Mouse (Mus musculus) embryonic facial prominence, embryonic 10.5 days (tissue): ENCODE results near the gene Fancc. TPM values are rescaled to one million over a fixed set of nuclear protein-coding genes. Genes with fewer than 3 reads are reported as not detected.

ENCODE experiments used
- DNase-seq: peaks from one replicate; pipeline ENCODE4 v3.0.0-alpha.2; 2017; ENCODE audit warnings: low spot score
- H3K27ac ChIP-seq: fragments of 300-500 bp; sonication (generic); replicated peaks from 2 replicates; pipeline ENCODE4 v1.5.1; 2016; ENCODE audit warnings: mild to moderate bottlenecking
- H3K27me3 ChIP-seq: fragments of 300-500 bp; sonication (generic); replicated peaks from 2 replicates; pipeline ENCODE4 v1.6.1; 2016; ENCODE audit warnings: low read depth, mild to moderate bottlenecking; ENCODE audit not compliant: poor library complexity, severe bottlenecking
- H3K36me3 ChIP-seq: fragments of 300-500 bp; sonication (generic); replicated peaks from 2 replicates; pipeline ENCODE4 v1.6.1; 2016; ENCODE audit warnings: mild to moderate bottlenecking, moderate library complexity
- H3K4me1 ChIP-seq: fragments of 300-500 bp; sonication (generic); 2 replicates; pipeline ENCODE4 v1.6.1; 2016
- H3K4me3 ChIP-seq: fragments of 300-500 bp; sonication (generic); 2 replicates; pipeline ENCODE4 v1.5.1; 2016; ENCODE audit warnings: mild to moderate bottlenecking, moderate library complexity
- H3K9me3 ChIP-seq: fragments of 300-500 bp; sonication (generic); 2 replicates; pipeline ENCODE4 v1.6.1; 2016; ENCODE audit warnings: mild to moderate bottlenecking
- WGBS: fragments of 180-500 bp; shearing (Covaris S2); methylation state at CpG from one replicate; pipeline ENCODE4 v1.1.7; 2016; 5-methylcytosine and 5-hydroxymethylcytosine counted together
- polyA plus RNA-seq: library from polyadenylated mRNA; unstranded; fragments of >200 nt; fragmentation: Nextera tagmentation; extraction: Ambion mirVana; gene quantifications from 2 replicates; pipeline ENCODE4 v1.2.1, GENCODE M21; 2016

Gene Fancc
- polyA plus RNA-seq, 1 experiment from 2014 or later: 25.3 TPM

GRCm38 (mm10) chr13:63247041-63247440, 250.0 kb downstream of the Fancc start:
- Histone ChIP-seq H3K4me3 (no peak overlapping the region), H3K9me3 (no peaks in the 10 kb centered on the region), H3K27ac (no peak overlapping the region), H3K4me1 (peaks cover 61% of the 10 kb centered on the region), H3K36me3 (peaks cover 41% of the 10 kb centered on the region), H3K27me3 (no peaks in the 10 kb centered on the region)
- 81% methylated on average over 7 of the region's 7 CpGs for WGBS
- DNase-seq: no peak

DNA sequence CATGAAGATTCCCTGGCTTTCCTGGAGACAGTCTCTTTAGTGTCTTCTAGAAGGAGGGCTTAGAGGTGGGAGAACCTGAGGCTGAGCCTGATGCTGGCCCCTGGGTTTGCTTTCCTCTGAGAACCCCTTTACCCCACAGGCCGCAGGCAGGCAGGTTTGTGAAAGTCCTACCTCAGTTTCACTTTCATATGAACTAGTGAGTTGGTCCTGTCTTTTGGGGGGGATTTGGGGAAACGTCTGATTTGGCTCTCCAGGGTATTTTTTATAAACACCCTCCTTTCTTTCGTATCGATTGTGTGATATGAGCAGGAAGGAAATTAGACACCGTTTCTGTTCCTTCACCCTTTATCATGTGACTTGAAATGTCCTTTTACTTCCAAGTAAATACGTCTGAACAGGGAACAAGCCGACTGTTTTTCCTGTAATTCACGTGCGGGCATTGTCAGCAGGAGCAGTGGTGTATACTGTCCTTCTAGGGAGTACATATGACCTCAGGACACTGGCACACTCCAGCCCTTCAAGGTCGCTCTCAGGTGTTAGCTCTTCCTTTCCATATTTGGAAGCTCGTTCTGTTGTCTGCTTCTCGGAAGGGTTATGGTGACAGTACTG, 250.6 kb downstream of the Fancc start:
- Histone ChIP-seq H3K27ac (no peak overlapping the region), H3K36me3 (peaks cover 41% of the 10 kb centered on the region), H3K9me3 (no peaks in the 10 kb centered on the region), H3K4me3 (no peak overlapping the region), H3K4me1 (peaks cover 66% of the 10 kb centered on the region), H3K27me3 (no peaks in the 10 kb centered on the region)
- DNase-seq: no peak
- WGBS: 80% methylated on average over 12 of the region's 12 CpGs

GRCm38 (mm10) chr13:63245812-63246211, 251.3 kb downstream of the Fancc start:
- H3K27me3 ChIP-seq: 0 out of 2 replicates have a peak, but pooled peaks cover 1% of the 10 kb centered on the region
- no peak overlapping the region for H3K27ac ChIP-seq
- H3K4me1 ChIP-seq: peaks cover 66% of the 10 kb centered on the region
- peaks cover 41% of the 10 kb centered on the region for H3K36me3 ChIP-seq
- 78% methylated on average over 4 of the region's 4 CpGs for WGBS
- no peak overlapping the region for H3K4me3 ChIP-seq
- DNase-seq: no peak
- H3K9me3 ChIP-seq: no peaks in the 10 kb centered on the region

DNA sequence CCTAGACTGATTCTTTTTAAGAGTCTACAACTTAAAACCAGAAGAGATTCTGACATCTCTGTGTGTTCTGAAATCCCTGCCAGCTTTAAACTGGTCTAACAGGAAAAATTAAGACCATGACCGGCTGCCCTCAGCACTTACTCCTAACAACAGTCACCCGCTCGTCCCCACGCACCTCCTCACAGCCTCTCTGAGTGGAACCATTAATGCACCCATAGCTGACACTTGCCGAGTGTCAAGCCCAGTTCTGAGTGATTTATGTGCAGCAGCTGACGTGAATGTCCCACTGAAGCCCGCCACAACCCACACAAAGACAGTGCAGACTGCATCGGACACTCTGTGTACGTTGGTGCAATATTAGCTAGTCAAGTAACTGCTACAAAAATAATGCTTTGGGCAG, 251.9 kb downstream of the Fancc start:
- Histone ChIP-seq H3K36me3 (peaks cover 37% of the 10 kb centered on the region), H3K4me1 (peaks cover 67% of the 10 kb centered on the region), H3K27ac (no peak overlapping the region), H3K4me3 (no peak overlapping the region), H3K27me3 (0 out of 2 replicates have a peak, but pooled peaks cover 3% of the 10 kb centered on the region), H3K9me3 (no peaks in the 10 kb centered on the region)
- 73% methylated on average over 9 of the region's 9 CpGs for WGBS
- DNase-seq: no peak

DNA sequence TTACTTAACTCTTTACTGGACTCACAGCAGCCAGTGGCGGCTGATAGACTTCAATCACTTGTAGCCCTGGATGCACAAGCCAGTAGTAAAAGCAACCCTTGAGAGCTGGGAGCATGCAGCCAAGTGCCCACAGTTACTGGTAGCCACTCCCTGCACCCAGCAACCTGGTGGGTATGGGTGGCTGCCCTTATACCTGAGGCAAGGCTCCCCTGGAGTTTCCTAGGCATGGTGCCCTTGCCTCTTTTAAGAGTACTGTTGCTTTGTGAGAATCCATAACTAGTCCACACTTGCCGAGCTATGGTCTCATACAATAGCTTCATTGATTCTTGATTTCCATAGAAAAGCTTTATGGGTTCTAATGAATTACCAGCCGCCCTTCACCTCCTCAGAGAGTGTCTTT, 252.7 kb downstream of the Fancc start:
- no peak for DNase-seq
- Histone ChIP-seq H3K4me3 (no peak overlapping the region; the same call in 1 of the 2 replicates), H3K4me1 (peaks cover 68% of the 10 kb centered on the region), H3K9me3 (no peaks in the 10 kb centered on the region), H3K36me3 (peaks cover 37% of the 10 kb centered on the region), H3K27me3 (0 out of 2 replicates have a peak, but pooled peaks cover 3% of the 10 kb centered on the region), H3K27ac (0 out of 2 replicates have a peak overlapping the region, but pooled peaks have one; percentile 44)
- 72% methylated on average over 3 of the region's 3 CpGs for WGBS

GRCm38 (mm10) chr13:63243586-63243985, 253.5 kb downstream of the Fancc start:
- no peaks in the 10 kb centered on the region for H3K9me3 ChIP-seq
- peaks cover 32% of the 10 kb centered on the region for H3K36me3 ChIP-seq
- H3K4me3 ChIP-seq: no peak overlapping the region
- H3K27me3 ChIP-seq: 0 out of 2 replicates have a peak, but pooled peaks cover 3% of the 10 kb centered on the region
- H3K4me1 ChIP-seq: peaks cover 77% of the 10 kb centered on the region
- DNase-seq: no peak
- peak overlapping the region; percentile 40 for H3K27ac ChIP-seq
- 91% methylated on average over 5 of the region's 5 CpGs for WGBS

DNA sequence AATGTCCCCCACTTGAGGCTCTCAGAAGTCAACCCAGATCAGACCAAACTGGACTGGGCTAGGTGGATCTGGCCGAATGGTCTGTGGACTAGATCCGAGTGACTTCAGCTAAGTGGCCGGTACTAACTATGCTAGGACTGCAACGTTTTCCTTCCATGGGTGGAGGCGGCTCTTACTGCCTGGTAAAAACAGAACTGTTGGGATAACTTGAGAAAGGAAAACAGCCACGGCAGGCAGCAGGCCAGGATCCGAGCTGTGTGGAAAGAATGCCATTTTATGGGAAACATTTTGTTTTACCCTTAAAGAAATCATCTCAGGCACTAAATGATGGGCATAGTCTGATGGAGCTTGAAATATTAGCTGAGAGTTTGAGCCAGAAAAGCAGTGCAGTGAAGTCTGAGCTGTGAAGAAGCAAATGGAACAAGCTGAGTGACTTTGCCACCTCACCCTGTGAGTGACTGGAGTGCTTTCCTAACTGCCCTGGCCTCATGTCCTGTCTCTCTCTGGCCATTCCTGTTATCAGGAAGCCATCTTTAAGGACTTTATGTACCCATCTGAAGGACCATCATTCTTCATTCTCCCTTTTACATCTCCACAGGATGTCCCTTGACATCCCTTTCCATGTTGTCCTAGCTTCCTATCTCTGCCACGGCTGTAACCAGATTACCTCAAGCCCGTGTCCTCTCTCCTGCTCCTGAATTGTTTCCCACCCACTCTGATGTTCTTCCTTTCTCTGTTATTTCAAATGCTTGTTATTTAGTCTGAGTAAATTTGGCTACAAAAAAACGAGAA, 254.5 kb downstream of the Fancc start:
- peaks cover 79% of the 10 kb centered on the region for H3K4me1 ChIP-seq
- H3K9me3 ChIP-seq: no peaks in the 10 kb centered on the region
- peaks cover 24% of the 10 kb centered on the region for H3K36me3 ChIP-seq
- H3K27me3 ChIP-seq: 0 out of 2 replicates have a peak, but pooled peaks cover 3% of the 10 kb centered on the region
- peak overlapping the region; percentile 53; the same call in 1 of the 2 replicates for H3K27ac ChIP-seq
- no peak for DNase-seq
- 81% methylated on average over 10 of the region's 10 CpGs for WGBS
- H3K4me3 ChIP-seq: peak overlapping the region; percentile 83; the same call in 1 of the 2 replicates

DNA sequence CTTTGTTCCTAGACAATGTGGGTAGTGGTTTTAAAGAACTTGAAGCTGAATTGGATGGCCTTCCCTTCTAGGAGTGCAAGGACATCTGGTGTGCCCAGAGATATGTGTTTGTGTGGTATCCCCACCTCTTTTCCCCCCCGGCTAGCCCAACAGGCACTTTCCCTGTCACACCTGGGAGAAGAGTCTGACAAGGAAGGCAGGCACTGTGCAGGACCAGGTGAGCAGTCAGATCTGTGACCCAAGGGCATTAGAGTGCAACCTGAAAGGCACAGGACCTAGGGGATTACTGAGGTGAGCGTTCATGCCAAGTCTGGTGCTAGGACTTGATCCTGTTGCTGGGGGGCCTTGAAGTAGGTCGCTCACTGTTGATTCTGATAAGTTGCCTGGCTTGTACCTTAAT, 255.4 kb downstream of the Fancc start:
- Histone ChIP-seq H3K9me3 (no peaks in the 10 kb centered on the region), H3K36me3 (peaks cover 21% of the 10 kb centered on the region), H3K4me3 (peak overlapping the region; percentile 83), H3K27ac (peak overlapping the region; percentile 53), H3K4me1 (peaks cover 72% of the 10 kb centered on the region), H3K27me3 (0 out of 2 replicates have a peak, but pooled peaks cover 3% of the 10 kb centered on the region)
- 90% methylated on average over 3 of the region's 3 CpGs for WGBS
- no peak for DNase-seq

GRCm38 (mm10) chr13:63240835-63241234, 256.2 kb downstream of the Fancc start:
- H3K4me1 ChIP-seq: peaks cover 71% of the 10 kb centered on the region
- WGBS: 50% methylated on average over 5 of the region's 5 CpGs
- no peaks in the 10 kb centered on the region for H3K9me3 ChIP-seq
- H3K4me3 ChIP-seq: peak overlapping the region; percentile 83
- peaks cover 21% of the 10 kb centered on the region for H3K36me3 ChIP-seq
- H3K27ac ChIP-seq: peak overlapping the region; percentile 93
- no peak for DNase-seq
- H3K27me3 ChIP-seq: 0 out of 2 replicates have a peak, but pooled peaks cover 3% of the 10 kb centered on the region

GRCm38 (mm10) chr13:63239877-63240671, 257.0 kb downstream of the Fancc start:
- Histone ChIP-seq H3K27ac (peak overlapping the region; percentile 93), H3K27me3 (0 out of 2 replicates have a peak, but pooled peaks cover 3% of the 10 kb centered on the region), H3K4me3 (peak overlapping the region; percentile 83), H3K9me3 (no peaks in the 10 kb centered on the region), H3K36me3 (peaks cover 16% of the 10 kb centered on the region), H3K4me1 (peaks cover 72% of the 10 kb centered on the region)
- under 1% methylated on average over 51 of the region's 51 CpGs for WGBS
- peak; percentile 86 for DNase-seq

DNA sequence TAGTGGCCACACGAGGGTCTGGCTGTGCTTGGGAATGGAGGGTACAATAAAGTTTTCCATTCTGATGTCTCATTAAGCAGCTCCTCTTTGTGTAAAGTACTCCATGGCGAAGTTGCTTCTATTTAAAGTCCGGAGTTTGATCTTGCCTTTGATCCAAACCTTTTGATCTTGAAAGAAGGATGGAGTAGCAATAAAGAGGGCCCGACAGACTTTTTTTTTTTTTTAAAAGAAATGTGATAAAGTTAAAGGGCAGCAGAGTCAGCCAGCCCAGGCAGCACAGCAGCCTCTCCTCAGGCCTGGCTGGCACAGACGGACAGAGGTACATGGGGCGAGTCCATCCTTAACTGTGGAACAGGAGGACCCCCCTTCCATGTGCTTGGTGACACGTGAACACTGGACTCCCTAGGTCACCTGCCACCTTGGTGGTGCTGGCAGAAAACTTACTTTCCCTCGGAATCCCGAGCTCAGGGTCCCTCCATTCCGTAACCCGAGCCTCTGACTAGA, 257.7 kb downstream of the Fancc start:
- Histone ChIP-seq H3K4me1 (peaks cover 66% of the 10 kb centered on the region), H3K27ac (peak overlapping the region; percentile 93), H3K9me3 (no peaks in the 10 kb centered on the region), H3K36me3 (peaks cover 16% of the 10 kb centered on the region), H3K27me3 (0 out of 2 replicates have a peak, but pooled peaks cover 3% of the 10 kb centered on the region), H3K4me3 (peak overlapping the region; percentile 83)
- WGBS: 5% methylated on average over 11 of the region's 11 CpGs
- DNase-seq: no peak

GRCm38 (mm10) chr13:63238045-63238444, 259.0 kb downstream of the Fancc start:
- Histone ChIP-seq H3K4me1 (peaks cover 57% of the 10 kb centered on the region), H3K36me3 (peaks cover 8% of the 10 kb centered on the region), H3K4me3 (no peak overlapping the region), H3K27me3 (0 out of 2 replicates have a peak, but pooled peaks cover 3% of the 10 kb centered on the region), H3K27ac (no peak overlapping the region), H3K9me3 (no peaks in the 10 kb centered on the region)
- WGBS: 94% methylated on average over 7 of the region's 7 CpGs
- DNase-seq: no peak
